Mouse (Mus musculus): ENCODE results near the gene Ttc38. TPM values are rescaled to one million over a fixed set of nuclear protein-coding genes. Genes with fewer than 3 reads are reported as not detected.
"Not testable (repeated sequence)": the region's sequence is repeated elsewhere in the genome, so short reads cannot be mapped to it uniquely, and the experiment has no call there.

Gene Ttc38
- polyA plus RNA-seq, 1 experiment from 2014 or later, result 6.8 TPM

GRCm38 (mm10) chr15:85836887-85837286 lies 4.8 kb downstream of the Ttc38 start:
- Histone ChIP-seq H3K9me3 (ENCODE audit: control insufficient read depth, low read length) (no peaks in the 10 kb centered on the region), H3K4me2 (ENCODE audit: low read depth, low read length) (no peak overlapping the region), H3K36me3 (ENCODE audit: control insufficient read depth, insufficient read depth, low read length) (no peaks in the 10 kb centered on the region), H3K4me1 (replicated peaks; ENCODE audit: control insufficient read depth, insufficient read depth, low read length) (peaks cover 4% of the 10 kb centered on the region), H3K27me3 (ENCODE audit: control insufficient read depth, insufficient read depth, low read depth, low read length) (no peaks in the 10 kb centered on the region), H3K27ac (ENCODE audit: low read length) (no peak overlapping the region), H3K4me3 (ENCODE audit: low read length) (no peak overlapping the region), H3K9ac (ENCODE audit: low read length) (no peak overlapping the region)
- ATAC-seq (ENCODE audit: low read depth), result no peak
- 87% methylated on average over 5 of the region's 5 CpGs for WGBS

- Histone ChIP-seq H3K4me3 (ENCODE audit: low read length) (no peak overlapping the region), H3K27me3 (ENCODE audit: control insufficient read depth, insufficient read depth, low read depth, low read length) (no peaks in the 10 kb centered on the region), H3K9ac (ENCODE audit: low read length) (no peak overlapping the region), H3K27ac (ENCODE audit: low read length) (no peak overlapping the region), H3K36me3 (ENCODE audit: control insufficient read depth, insufficient read depth, low read length) (no peaks in the 10 kb centered on the region), H3K9me3 (ENCODE audit: control insufficient read depth, low read length) (no peaks in the 10 kb centered on the region), H3K4me2 (ENCODE audit: low read depth, low read length) (no peak overlapping the region), H3K4me1 (replicated peaks; ENCODE audit: control insufficient read depth, insufficient read depth, low read length) (no peaks in the 10 kb centered on the region)
- 44% methylated on average over 6 of the region's 6 CpGs for WGBS
- no peak for ATAC-seq (ENCODE audit: low read depth)
Measured at GRCm38 (mm10) chr15:85840983-85841382, 8.9 kb downstream of the Ttc38 start.

GRCm38 (mm10) chr15:85841796-85842360 lies 9.8 kb downstream of the Ttc38 start:
- ATAC-seq (ENCODE audit: low read depth), result no peak
- no peak overlapping the region for H3K4me2 ChIP-seq (ENCODE audit: low read depth, low read length)
- H3K4me1 ChIP-seq (replicated peaks; ENCODE audit: control insufficient read depth, insufficient read depth, low read length), result no peaks in the 10 kb centered on the region
- no peaks in the 10 kb centered on the region for H3K9me3 ChIP-seq (ENCODE audit: control insufficient read depth, low read length)
- no peak overlapping the region for H3K4me3 ChIP-seq (ENCODE audit: low read length)
- 66% methylated on average over 5 of the region's 5 CpGs for WGBS
- no peak overlapping the region for H3K9ac ChIP-seq (ENCODE audit: low read length)
- no peak overlapping the region for H3K27ac ChIP-seq (ENCODE audit: low read length)
- no peaks in the 10 kb centered on the region for H3K27me3 ChIP-seq (ENCODE audit: control insufficient read depth, insufficient read depth, low read depth, low read length)
- H3K36me3 ChIP-seq (ENCODE audit: control insufficient read depth, insufficient read depth, low read length), result no peaks in the 10 kb centered on the region

GRCm38 (mm10) chr15:85845071-85845470 lies 13.0 kb downstream of the Ttc38 start:
- no peak for ATAC-seq (ENCODE audit: low read depth)
- H3K9ac ChIP-seq (ENCODE audit: low read length), result no peak overlapping the region
- H3K4me1 ChIP-seq (replicated peaks; ENCODE audit: control insufficient read depth, insufficient read depth, low read length), result no peaks in the 10 kb centered on the region
- no peaks in the 10 kb centered on the region for H3K27me3 ChIP-seq (ENCODE audit: control insufficient read depth, insufficient read depth, low read depth, low read length)
- no peak overlapping the region for H3K4me3 ChIP-seq (ENCODE audit: low read length)
- H3K27ac ChIP-seq (ENCODE audit: low read length), result no peak overlapping the region
- H3K9me3 ChIP-seq (ENCODE audit: control insufficient read depth, low read length), result no peaks in the 10 kb centered on the region
- no peaks in the 10 kb centered on the region for H3K36me3 ChIP-seq (ENCODE audit: control insufficient read depth, insufficient read depth, low read length)
- no peak overlapping the region for H3K4me2 ChIP-seq (ENCODE audit: low read depth, low read length)

- Histone ChIP-seq H3K36me3 (ENCODE audit: control insufficient read depth, insufficient read depth, low read length) (no peaks in the 10 kb centered on the region), H3K9me3 (ENCODE audit: control insufficient read depth, low read length) (no peaks in the 10 kb centered on the region), H3K27ac (ENCODE audit: low read length) (no peak overlapping the region), H3K4me2 (ENCODE audit: low read depth, low read length) (no peak overlapping the region), H3K4me1 (replicated peaks; ENCODE audit: control insufficient read depth, insufficient read depth, low read length) (no peaks in the 10 kb centered on the region), H3K4me3 (ENCODE audit: low read length) (no peak overlapping the region), H3K9ac (ENCODE audit: low read length) (no peak overlapping the region), H3K27me3 (ENCODE audit: control insufficient read depth, insufficient read depth, low read depth, low read length) (no peaks in the 10 kb centered on the region)
- 72% methylated on average over 12 of the region's 12 CpGs for WGBS
- ATAC-seq (ENCODE audit: low read depth), result no peak
Measured at GRCm38 (mm10) chr15:85851656-85852392, 19.7 kb downstream of the Ttc38 start.

GRCm38 (mm10) chr15:85858980-85859489 lies 26.9 kb downstream of the Ttc38 start:
- Histone ChIP-seq H3K9ac (ENCODE audit: low read length) (peak overlapping the region; percentile 83), H3K4me3 (ENCODE audit: low read length) (peak overlapping the region; percentile 79), H3K27me3 (ENCODE audit: control insufficient read depth, insufficient read depth, low read depth, low read length) (no peaks in the 10 kb centered on the region), H3K4me2 (ENCODE audit: low read depth, low read length) (peak overlapping the region; percentile 89), H3K36me3 (ENCODE audit: control insufficient read depth, insufficient read depth, low read length) (peaks cover 14% of the 10 kb centered on the region), H3K27ac (ENCODE audit: low read length) (peak overlapping the region; percentile 43), H3K9me3 (ENCODE audit: control insufficient read depth, low read length) (no peaks in the 10 kb centered on the region), H3K4me1 (replicated peaks; ENCODE audit: control insufficient read depth, insufficient read depth, low read length) (peaks cover 17% of the 10 kb centered on the region)
- ATAC-seq (ENCODE audit: low read depth), result peak; percentile 18; the same call in 1 of the 2 replicates
- WGBS, result 8% methylated on average over 15 of the region's 15 CpGs

- ATAC-seq (ENCODE audit: low read depth), result peak; percentile 100
- peaks cover 17% of the 10 kb centered on the region for H3K4me1 ChIP-seq (replicated peaks; ENCODE audit: control insufficient read depth, insufficient read depth, low read length)
- peak within 1 kb of the TSS; percentile 58 for H3K27ac ChIP-seq (ENCODE audit: low read length)
- peak within 1 kb of the TSS; percentile 89 for H3K4me2 ChIP-seq (ENCODE audit: low read depth, low read length)
- peaks cover 18% of the 10 kb centered on the region for H3K36me3 ChIP-seq (ENCODE audit: control insufficient read depth, insufficient read depth, low read length)
- H3K27me3 ChIP-seq (ENCODE audit: control insufficient read depth, insufficient read depth, low read depth, low read length), result no peaks in the 10 kb centered on the region
- peak within 1 kb of the TSS; percentile 83 for H3K9ac ChIP-seq (ENCODE audit: low read length)
- under 1% methylated on average over 42 of the region's 42 CpGs for WGBS
- H3K9me3 ChIP-seq (ENCODE audit: control insufficient read depth, low read length), result no peaks in the 10 kb centered on the region
- peak within 1 kb of the TSS; percentile 79 for H3K4me3 ChIP-seq (ENCODE audit: low read length)
Measured at GRCm38 (mm10) chr15:85859490-85860031, 27.5 kb downstream of the Ttc38 start, which contains the start of gene Gtse1. Gene Gtse1 (plus strand): TSS chr15:85859745.

- not testable (repeated sequence) for H3K9me3 ChIP-seq (ENCODE audit: control insufficient read depth, low read length); ATAC-seq (ENCODE audit: low read depth); H3K9ac ChIP-seq (ENCODE audit: low read length); H3K4me1 ChIP-seq (replicated peaks; ENCODE audit: control insufficient read depth, insufficient read depth, low read length); H3K4me2 ChIP-seq (ENCODE audit: low read depth, low read length); H3K27ac ChIP-seq (ENCODE audit: low read length); H3K27me3 ChIP-seq (ENCODE audit: control insufficient read depth, insufficient read depth, low read depth, low read length); H3K4me3 ChIP-seq (ENCODE audit: low read length)
- H3K36me3 ChIP-seq (ENCODE audit: control insufficient read depth, insufficient read depth, low read length), result peaks cover 58% of the 10 kb centered on the region
- 90% methylated on average over 7 of the region's 7 CpGs for WGBS
Measured at GRCm38 (mm10) chr15:85865913-85866312, 33.8 kb downstream of the Ttc38 start.

- H3K27me3 ChIP-seq (ENCODE audit: control insufficient read depth, insufficient read depth, low read depth, low read length), result no peaks in the 10 kb centered on the region
- no peak overlapping the region for H3K4me2 ChIP-seq (ENCODE audit: low read depth, low read length)
- ATAC-seq (ENCODE audit: low read depth), result peak; percentile 45; the same call in 1 of the 2 replicates
- H3K9ac ChIP-seq (ENCODE audit: low read length), result no peak overlapping the region
- 41% methylated on average over 6 of the region's 6 CpGs for WGBS
- no peak overlapping the region for H3K4me3 ChIP-seq (ENCODE audit: low read length)
- H3K4me1 ChIP-seq (replicated peaks; ENCODE audit: control insufficient read depth, insufficient read depth, low read length), result no peaks in the 10 kb centered on the region
- no peaks in the 10 kb centered on the region for H3K9me3 ChIP-seq (ENCODE audit: control insufficient read depth, low read length)
- peaks cover 69% of the 10 kb centered on the region for H3K36me3 ChIP-seq (ENCODE audit: control insufficient read depth, insufficient read depth, low read length)
- H3K27ac ChIP-seq (ENCODE audit: low read length), result no peak overlapping the region
Measured at GRCm38 (mm10) chr15:85867696-85868095, 35.6 kb downstream of the Ttc38 start.

Data from lung, embryonic 16.5 days (tissue).